Mouse (Mus musculus) gastrocnemius, adult 18-20 months (tissue): ENCODE data around the gene Cdyl. TPM values are rescaled to one million over a fixed set of nuclear protein-coding genes. Genes with fewer than 3 reads are reported as not detected.
A peak's percentile ranks its signal among the peaks of the same experiment; 100 is the strongest.

Source experiments
- DNase-seq: peaks from one replicate; pipeline ENCODE4 v3.0.0; 2021; ENCODE audit warnings: low spot score
- total RNA-seq, 2 experiments: library from RNA; stranded (reverse); gene quantifications; 2 replicates each; pipeline ENCODE4 v1.2.3; 2021

The Cdyl gene
- total RNA-seq, 2 experiments from 2014 or later, result 4.5 to 5.8 TPM

DNA sequence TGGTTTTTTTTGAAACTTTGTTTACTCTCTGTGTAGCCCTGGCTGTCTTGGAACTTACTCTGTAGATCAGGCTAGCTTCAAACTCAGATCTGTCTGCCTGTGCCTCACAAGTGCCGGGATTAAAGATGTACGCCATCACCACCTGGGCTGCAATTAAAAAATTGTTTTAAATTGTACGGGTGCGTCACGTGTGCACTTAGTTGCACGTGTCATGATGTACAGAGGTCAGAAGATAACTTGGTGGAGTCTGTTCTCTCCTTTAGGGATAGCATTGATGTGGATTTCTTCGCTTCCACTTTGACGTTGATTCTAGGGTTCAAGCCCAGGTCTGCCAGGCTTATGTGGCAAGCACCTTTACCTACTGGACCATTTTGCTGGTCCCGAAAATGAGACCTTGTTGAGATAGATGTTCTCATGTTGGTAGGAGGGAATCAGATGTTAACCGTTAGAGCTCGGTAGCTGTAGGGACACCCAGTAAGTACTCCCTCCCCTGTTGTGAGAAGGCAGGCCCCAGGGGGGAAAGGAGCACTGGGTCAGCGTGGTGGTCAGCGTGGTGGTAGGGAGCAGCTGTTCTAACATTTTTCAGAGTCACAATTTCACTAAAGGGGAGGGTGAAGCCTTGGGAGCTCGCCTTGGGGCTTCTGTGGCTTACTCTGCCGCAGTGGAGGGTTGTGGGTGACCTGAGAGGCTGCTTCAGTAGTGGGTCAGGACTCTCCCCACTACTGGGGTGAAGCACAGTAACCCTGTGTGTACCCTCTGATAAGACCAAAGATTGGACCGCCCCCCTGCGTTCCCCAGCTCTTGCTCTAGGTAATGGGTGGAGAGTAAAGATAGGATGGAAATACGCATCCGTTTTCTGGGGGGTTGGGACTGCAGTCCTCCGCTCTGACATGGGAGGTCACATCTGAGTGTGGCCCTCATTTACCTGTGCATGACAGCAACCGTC is 97.0 kb downstream of the Cdyl start:
- DNase-seq, result no peak

DNA sequence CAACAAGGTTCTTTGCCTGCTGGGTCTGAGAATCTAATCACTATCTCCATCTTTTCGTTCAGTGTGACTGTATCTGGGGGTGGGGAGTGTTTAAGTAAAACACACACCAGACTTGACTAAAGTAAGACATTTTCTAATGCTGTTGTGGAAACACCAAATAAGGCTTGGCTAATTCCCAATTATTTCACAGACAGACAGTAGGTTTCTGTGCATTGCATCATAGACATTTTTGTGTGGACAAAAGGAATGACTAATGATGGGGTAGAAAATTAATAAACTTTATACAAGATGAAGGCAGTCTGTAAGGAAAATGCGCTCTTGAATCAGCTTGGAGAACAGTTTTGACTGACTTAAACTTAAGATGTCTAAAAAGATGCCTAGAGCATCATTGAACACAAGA is 100.7 kb downstream of the Cdyl start:
- no peak for DNase-seq

DNA sequence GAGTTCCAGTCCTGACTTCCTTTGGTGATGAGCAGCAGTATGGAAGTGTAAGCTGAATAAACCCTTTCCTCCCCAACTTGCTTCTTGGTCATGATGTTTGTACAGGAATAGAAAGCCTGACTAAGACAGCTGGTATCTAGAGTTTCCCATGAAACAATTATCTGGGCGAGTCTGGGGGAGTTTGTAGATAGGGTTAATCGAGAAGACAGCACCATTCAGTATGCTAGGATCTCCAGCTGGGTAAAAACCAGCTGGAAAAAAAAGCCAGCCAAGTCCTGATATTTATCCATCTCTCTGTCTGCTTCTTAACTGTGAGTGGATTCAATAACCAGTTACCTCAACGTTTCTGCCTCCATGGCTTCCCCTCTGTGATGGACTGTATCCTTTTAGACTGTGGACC is 104.9 kb downstream of the Cdyl start:
- DNase-seq, result no peak

DNA sequence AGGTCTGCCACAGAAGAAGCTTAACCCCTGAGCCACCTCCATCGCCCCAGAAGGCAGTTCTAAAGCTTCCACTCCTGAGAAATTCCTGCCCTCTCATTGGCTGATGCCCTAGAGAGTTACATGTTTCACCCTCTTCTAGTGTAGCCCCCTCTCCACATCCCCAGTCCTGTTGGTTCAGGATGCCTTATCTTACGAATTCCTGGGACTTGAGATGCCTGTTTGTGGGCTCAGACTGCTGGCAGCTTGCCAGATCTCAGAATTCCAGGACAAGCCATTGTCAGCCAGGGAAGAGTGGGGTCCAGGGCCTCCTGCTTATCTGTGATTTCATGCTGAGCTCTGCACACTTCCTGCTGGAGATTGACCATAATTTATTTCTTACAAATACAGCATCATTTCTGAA is 106.2 kb downstream of the Cdyl start:
- no peak for DNase-seq

DNA sequence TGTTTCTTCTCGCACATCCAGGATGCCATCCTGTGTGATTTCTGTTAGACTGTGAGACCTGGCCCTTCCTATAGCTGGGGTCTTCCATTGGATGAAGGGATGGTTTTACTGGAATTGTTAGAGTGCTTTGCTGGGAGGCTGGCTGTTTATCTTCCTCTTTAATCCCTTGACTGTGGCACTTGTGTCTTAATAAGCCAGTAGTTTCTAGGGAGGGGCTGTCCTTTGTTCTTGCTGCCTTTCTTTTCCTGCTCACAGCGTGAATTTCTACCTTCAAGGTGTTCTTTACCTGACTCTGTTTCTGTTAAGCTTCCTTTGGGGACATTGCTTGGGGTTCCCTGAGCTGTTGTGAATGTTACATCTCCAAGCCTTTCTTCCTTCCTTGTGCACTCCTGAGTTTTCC is 110.0 kb downstream of the Cdyl start:
- DNase-seq, result no peak

DNA sequence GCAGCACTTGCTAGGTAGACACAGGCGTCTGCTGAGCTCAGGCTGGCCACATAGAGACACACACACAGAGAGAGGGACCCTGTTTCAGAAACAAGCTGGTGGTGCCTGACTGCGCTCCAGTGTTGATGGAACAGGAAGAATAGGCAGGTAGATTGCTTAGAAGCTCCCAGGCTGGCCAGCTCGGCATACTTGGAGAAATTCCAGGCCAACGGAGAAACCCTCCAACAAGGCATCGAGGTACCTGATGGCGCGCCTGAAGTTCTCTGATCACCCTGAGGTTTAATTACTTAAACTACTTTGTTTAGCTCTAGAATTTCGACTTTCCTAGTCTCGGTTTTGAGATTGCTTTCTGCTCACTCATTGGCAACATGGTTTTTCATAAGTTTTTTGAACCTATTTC is 110.8 kb downstream of the Cdyl start:
- DNase-seq, result no peak

DNA sequence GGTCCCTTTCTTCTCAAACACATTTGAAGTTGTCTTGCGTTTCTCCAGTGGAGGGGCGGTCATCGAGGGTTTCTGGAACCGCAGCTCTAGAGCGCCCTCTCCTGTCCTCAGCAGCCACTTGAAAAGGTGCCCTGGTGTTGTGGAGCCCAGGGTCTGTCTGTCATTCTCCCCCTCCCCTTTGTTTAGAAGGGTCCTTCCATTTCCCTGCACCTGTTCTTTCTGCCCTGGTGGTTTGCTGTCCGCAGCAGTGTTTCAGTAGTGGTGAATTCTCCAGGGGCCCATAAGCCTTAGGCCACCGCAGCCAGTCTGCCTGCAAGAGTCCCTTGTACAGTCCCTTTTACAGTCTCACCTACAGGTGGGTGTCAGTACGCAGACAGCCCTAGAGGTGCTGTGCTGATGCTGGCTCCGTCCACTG is 112.3 kb downstream of the Cdyl start:
- peak; percentile 32 for DNase-seq

DNA sequence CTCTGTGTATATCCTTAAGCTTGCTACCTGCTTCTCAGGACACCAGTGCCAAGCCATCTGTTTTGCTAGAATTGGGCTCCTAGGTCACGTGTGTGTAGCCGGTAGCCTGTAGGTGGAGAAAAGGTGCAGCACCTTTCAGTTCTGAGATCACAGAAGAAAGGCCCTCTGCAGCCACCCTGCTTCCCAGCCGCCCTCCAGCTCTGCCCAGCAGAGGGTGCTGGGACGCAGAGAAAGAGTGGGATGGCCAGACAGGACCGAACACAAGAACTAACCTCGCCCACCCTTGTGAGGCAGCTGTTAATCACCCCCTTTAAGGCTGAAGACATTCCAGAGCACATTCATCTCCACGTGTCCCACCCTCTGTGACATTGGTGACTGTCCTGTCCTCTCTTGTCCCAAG is 114.1 kb downstream of the Cdyl start:
- no peak for DNase-seq

DNA sequence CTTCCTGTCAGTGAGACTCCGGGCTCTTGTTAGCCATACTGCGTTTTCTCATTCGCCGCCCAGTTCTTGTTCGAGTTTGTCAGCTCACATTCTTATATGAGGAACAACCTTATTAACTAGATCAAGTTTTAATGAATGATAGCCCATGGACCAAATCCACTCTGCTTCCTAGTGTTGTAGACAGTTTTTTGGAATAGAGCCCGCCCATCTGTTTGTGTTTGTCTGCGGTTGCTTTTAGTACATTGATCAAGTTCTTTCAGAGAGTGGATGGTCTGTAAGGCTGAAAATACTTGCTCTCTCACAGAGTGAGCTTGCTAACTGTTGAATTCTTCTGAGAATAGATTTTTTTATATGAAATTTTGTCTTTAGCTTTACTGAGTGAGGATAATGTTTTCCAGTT is 116.5 kb downstream of the Cdyl start:
- DNase-seq, result no peak

DNA sequence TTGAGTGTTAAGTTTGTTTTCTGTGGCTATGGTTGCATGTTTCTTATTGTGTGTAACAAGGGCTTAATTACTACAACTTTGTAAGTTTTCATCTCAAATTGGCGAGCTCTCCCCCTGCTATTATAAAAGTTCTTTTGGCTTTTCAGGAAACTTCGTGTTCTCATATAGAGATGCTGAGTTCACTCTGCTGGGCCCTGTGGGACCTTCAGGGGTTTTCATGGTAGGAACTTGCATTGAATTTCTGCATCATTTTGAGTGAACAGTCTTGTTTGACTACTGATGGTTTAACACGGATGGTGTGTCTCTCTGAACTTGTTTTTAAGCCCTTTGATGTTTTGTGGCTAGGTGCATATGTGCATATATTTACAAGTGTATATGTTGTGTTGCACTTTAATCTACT is 121.1 kb downstream of the Cdyl start:
- DNase-seq, result no peak

DNA sequence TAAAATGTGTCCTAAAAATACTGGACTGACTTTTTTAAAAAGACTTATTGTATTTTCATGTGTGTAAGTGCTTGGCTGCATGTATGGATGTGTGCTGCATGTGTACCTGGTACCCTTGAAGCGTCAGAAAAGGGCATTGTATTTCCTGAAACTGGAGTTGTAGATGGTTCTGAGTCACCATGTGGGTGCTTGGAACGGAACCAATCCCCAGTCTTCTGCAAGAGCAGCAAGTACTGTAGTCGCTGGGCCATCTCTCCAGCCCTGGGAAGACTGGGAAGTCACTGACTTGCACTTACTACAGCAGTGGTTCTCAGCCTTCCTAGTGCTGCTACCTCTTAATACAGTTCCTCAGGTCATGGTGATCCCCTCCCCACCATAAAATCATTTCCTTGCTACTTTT is 122.1 kb downstream of the Cdyl start:
- DNase-seq, result no peak

DNA sequence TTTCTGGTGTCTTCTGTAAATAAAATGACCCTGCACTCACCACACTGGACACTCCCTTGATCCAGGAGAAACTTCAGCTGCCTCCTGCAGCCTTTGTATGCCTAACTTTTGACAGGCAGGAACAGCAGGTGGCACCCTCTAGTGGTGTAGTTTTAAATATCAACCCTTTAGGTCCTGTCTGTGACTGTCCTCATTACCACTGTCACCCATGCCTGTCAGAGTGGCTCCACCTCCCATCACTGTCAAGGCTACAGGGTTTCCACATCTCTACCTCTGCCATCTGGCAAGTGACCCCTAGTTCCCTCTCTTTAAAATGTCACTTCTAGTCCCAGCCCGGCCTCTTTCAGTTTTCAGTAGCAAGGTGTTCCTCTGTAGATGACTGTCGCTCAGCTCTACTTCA is 123.3 kb downstream of the Cdyl start:
- DNase-seq, result peak; percentile 66

DNA sequence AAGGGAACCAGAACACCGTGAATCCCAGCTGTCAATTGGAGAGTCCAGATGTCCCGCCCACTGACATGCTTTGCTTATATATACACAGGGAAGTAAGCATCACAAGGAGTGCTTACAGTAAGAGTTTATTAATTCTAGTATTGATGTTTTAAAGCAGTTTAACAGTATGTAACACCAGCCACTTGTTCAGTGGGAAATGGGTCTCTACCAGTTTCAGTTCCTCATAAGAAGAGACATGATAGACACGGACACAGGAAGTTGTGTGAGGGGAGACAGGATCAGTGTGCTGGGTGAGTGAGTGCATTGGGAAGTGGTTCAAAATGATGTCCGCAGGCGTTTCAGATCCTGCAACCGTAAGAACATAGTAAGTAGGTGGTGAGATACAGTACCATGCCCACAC is 123.9 kb downstream of the Cdyl start:
- no peak for DNase-seq

DNA sequence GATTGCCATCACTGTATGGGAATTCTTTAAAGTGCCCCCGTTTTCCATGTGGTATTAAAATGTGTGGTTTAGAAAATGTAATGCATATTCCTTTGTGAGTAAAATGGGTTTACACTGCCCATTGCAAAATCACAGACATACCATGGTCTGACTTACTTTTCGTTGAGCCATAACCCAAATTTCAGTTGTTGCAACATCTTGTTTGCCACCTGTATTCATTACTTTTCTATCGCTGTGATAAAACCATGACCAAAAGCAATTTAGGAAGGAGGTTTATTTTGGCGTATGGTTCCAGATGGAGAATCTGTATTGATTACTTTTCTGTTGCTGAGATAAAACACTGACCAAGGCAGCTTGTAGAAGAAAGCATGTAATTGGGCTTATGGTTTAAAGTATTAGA is 124.6 kb downstream of the Cdyl start:
- DNase-seq, result no peak

DNA sequence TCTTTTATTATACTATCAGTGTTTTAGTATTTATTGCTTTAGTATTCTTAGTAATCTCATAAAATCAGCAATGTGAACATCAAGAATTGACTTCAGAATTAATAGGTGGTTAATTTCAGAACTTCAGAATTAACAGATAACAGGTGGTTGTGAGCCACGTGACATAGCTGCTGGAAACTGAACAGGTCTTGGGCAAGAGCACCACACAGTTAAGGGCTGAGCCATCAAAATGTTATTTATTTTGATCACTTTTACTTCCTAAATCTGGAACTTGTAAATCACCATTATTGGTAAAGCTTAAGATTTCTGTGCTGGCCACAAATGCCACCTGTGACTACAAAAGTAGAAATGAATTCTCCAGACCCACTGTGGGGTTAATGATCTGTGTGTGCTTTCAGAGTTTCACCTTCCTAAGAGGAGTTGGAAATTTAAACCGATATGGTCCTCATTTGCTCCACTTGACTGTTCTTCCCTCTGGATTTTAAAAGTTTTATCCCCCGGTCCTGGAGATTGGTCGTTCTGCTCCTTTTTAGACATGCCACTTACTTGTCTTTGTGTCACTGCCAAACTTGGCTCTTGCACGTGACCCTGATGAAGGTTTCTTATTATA is 125.8 kb downstream of the Cdyl start:
- DNase-seq, result no peak

DNA sequence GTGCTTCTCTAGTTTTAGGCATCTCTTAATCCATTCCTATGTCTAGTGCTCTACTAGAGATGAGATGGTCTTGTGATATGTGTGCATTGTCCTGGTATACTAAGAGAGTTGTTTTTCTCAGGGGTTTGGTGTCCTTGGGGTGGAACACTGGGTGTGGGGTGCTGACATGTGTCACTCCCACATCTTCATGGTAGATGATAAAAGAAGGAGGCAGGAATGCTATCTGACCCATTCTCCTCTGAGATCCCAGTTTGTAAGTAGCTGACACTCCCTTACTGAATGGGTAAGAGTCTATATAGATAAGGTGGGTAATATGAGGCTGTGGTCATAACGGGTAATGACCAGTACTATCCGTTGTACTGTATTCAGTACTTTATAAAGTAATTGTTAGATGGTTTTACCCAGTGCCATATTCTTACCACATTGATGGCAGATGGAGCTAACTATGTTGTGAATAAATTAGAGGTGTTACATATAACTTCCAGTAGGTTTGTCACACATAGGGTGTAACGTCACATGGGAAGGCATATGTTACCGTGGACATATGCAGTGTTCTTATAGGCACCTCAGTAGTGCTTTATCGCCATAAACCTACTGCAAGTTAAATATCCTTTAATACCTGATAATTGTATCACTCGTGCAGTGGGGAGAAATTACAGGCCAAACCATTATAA is 127.2 kb downstream of the Cdyl start:
- no peak for DNase-seq

DNA sequence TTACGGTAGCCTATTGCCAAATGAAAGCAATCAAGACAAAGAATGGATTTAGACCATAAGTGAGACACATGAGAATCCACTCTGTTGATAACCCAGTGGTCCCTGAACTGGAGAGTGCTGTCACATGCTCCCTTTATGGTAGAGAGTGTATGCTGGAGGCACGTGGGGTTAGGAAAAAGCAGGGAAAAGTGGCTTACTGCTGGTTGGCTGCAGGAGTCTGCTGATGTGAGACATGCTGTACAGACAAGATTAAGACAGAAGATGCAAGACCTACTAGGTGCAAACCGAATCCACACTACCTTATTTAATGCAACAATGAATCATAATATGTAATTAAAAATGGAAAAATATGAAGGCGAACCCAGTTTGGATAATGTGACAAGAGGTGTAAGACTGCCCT is 129.9 kb downstream of the Cdyl start:
- DNase-seq, result no peak

DNA sequence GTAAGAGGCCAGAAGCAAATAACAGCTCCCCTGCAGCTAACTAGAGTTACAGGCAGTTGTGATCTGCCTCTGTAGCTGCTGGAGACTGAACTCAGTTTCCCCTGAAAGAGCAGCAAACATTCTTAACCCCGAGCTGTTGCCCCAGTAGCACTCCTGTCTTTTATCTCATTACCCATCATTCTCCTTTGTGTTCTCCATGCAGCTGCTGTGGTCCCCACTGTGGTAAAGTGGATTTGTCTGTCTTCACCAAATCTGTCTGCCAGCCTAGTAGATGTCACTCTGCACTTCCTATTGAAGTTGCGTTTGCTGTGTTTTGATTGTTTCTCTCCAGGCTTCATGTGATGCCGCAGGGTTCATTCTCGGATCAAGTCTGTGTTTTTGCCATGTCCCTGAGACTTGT is 130.8 kb downstream of the Cdyl start:
- DNase-seq, result no peak

DNA sequence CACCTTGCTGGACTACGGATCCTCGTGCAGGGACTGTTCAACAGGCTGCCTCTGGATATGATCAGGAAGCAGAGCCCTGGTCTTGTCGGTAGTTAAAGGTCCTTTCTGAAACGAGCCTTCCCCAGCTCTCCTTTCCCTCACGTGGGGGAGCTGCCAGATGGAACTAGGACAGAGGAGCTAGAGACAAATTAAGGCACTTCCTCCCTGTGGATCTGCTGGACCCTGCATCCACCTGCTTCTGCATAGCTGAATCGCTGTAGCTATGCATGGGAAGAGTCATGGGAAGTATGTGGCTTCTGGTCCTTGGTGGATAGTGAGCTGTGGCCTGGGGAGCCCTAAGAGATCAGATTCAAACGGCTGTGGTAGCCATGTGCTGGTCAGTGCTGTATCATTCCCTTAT is 134.7 kb downstream of the Cdyl start:
- DNase-seq, result peak; percentile 25

DNA sequence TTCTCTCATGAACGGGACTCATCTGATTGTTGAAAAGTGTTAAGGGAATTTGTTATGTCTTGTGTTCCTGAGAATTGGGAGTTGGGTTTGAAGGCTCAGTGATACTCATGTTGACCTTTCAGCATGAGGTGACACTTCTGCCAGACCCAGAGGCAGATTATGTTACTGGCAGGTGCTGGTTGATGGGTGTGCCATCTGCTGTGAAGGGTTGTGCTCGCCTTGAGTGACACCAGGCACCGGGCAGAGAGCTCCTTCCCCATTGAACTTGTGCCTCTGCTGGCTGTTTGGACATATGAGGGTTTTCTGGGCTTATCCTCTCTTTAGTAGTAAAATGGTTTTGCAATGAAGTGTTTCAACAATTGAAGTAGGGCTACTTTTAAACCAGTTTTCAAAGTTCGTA is 135.1 kb downstream of the Cdyl start:
- peak; percentile 70 for DNase-seq

DNA sequence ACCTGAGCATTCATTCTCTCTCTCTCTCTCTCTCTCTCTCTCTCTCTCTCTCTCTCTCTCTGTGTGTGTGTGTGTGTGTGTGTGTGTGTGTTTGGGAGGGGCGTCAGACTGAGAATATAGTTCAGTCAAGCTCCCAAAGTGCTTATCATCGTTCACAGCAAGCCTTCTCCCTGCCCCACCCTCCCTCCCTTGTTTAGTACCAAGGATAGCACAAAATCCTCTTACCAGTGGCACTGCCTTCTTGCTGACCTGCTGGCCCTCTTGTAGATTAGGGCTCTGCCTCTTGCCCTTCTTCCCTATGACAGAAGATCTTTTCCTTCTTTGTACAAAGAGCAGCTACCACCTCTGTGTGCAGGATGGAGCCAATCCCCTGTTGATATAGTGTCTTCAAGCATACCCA is 136.3 kb downstream of the Cdyl start:
- no peak for DNase-seq

DNA sequence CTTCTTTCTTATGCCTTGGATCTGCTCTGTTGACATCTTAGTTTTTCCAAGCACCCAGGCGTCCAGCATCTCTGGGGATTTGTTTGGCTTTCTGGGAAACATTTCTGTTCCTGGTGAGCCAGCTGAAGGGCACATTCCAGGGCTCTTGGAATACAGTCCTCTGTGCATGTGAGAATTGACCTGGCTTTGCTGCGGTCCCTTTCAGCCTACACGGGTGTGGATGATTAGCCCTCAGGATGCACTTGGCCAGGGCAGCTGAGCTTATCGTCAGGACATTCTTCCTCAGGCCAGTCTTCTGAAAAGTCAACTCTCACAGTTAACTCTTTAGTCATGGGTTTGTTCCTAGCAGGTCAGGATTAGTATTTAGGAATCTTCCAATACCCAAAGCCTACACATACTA is 136.7 kb downstream of the Cdyl start:
- no peak for DNase-seq
